Mouse (Mus musculus): ENCODE measurements at regions not wholly inside any gene's neighbourhood (a gene's known extent, or its start where the extent isn't known, plus 50 kb on each side); places are given as distances from the start of the nearest gene placed in this dataset.
A peak's percentile ranks its signal among the peaks of the same experiment; 100 is the strongest.

- intact Hi-C loops (cut with DNase I) = no loop called here
- no peak for DNase-seq
Measured at GRCm38 (mm10) chr5:100248611-100249010, 89.0 kb upstream of the Tmem150c start.

- intact Hi-C loops (cut with DNase I) = no loop called here
Measured at GRCm38 (mm10) chr5:100246709-100247108, 87.1 kb upstream of the Tmem150c start.

GRCm38 (mm10) chr5:100244811-100245210 lies 85.2 kb upstream of the Tmem150c start:
- intact Hi-C loops (cut with DNase I) = loop anchor here (5.0 kb wide), 2 partner anchors 83 to 318 kb away; no protein-coding TSS in a partner anchor

More at GRCm38 (mm10) chr5:100246709-100247108, 87.1 kb upstream of the Tmem150c start:
- no peak for DNase-seq

GRCm38 (mm10) chr5:100240876-100241275 lies 81.3 kb upstream of the Tmem150c start:
- peak; percentile 46 to 71 for DNase-seq

More at GRCm38 (mm10) chr5:100244811-100245210, 85.2 kb upstream of the Tmem150c start:
- no peak for DNase-seq

GRCm38 (mm10) chr5:100239632-100240031 lies 80.0 kb upstream of the Tmem150c start:
- DNase-seq = no peak
- intact Hi-C loops (cut with DNase I) = loop anchor here (2.0 to 5.0 kb wide), 3 partner anchors 23 to 312 kb away; no protein-coding TSS in a partner anchor

More at GRCm38 (mm10) chr5:100240876-100241275, 81.3 kb upstream of the Tmem150c start:
- intact Hi-C loops (cut with DNase I) = loop anchor here (1.0 to 5.0 kb wide), 4 partner anchors 24 to 314 kb away; no protein-coding TSS in a partner anchor

GRCm38 (mm10) chr5:100238287-100239036 lies 78.9 kb upstream of the Tmem150c start:
- no peak for DNase-seq
- intact Hi-C loops (cut with DNase I) = no loop called here

GRCm38 (mm10) chr5:100237674-100238278 lies 78.2 kb upstream of the Tmem150c start:
- intact Hi-C loops (cut with DNase I) = no loop called here
- no peak for DNase-seq

GRCm38 (mm10) chr5:100236277-100236676 lies 76.7 kb upstream of the Tmem150c start:
- no peak for DNase-seq
- intact Hi-C loops (cut with DNase I) = no loop called here

- intact Hi-C loops (cut with DNase I) = no loop called here
- no peak for DNase-seq
Measured at GRCm38 (mm10) chr5:100232076-100232475, 72.5 kb upstream of the Tmem150c start.

GRCm38 (mm10) chr5:100231574-100231973 lies 72.0 kb upstream of the Tmem150c start:
- intact Hi-C loops (cut with DNase I) = no loop called here
- DNase-seq = no peak

- intact Hi-C loops (cut with DNase I) = no loop called here
- DNase-seq = no peak
Measured at GRCm38 (mm10) chr5:100230038-100230437, 70.4 kb upstream of the Tmem150c start.

GRCm38 (mm10) chr5:100227888-100228287 lies 68.3 kb upstream of the Tmem150c start:
- DNase-seq = no peak
- intact Hi-C loops (cut with DNase I) = no loop called here

- DNase-seq = no peak
- intact Hi-C loops (cut with DNase I) = no loop called here
Measured at GRCm38 (mm10) chr5:100226571-100227235, 67.1 kb upstream of the Tmem150c start.

- intact Hi-C loops (cut with DNase I) = no loop called here
Measured at GRCm38 (mm10) chr5:100225491-100225890, 65.9 kb upstream of the Tmem150c start.

GRCm38 (mm10) chr5:100224773-100225363 lies 65.3 kb upstream of the Tmem150c start:
- intact Hi-C loops (cut with DNase I) = no loop called here
- DNase-seq = no peak

More at GRCm38 (mm10) chr5:100225491-100225890, 65.9 kb upstream of the Tmem150c start:
- no peak for DNase-seq

- DNase-seq = no peak
- intact Hi-C loops (cut with DNase I) = no loop called here
Measured at GRCm38 (mm10) chr5:100221005-100221583, 61.5 kb upstream of the Tmem150c start.

- no peak for DNase-seq
- intact Hi-C loops (cut with DNase I) = no loop called here
Measured at GRCm38 (mm10) chr5:100220320-100220719, 60.7 kb upstream of the Tmem150c start.

GRCm38 (mm10) chr5:100218256-100218851 lies 58.7 kb upstream of the Tmem150c start:
- intact Hi-C loops (cut with DNase I) = no loop called here
- DNase-seq = no peak

- DNase-seq = no peak
- intact Hi-C loops (cut with DNase I) = loop anchor here (2.0 kb wide), 1 partner anchor 23 kb away; no protein-coding TSS in a partner anchor
Measured at GRCm38 (mm10) chr5:100217178-100218035, 57.8 kb upstream of the Tmem150c start.

All from heart, postnatal 14 days (tissue).